Mouse (Mus musculus) neural tube, embryonic 15.5 days (tissue): ENCODE measurements around the gene Trib3. TPM values are rescaled to one million over a fixed set of nuclear protein-coding genes. Genes with fewer than 3 reads are reported as not detected.

Experiments
- ATAC-seq: fragments of 200-750 bp; cut with Nextera tagmentation; 2 replicates; pipeline ENCODE4 v1.8.0; 2017; ENCODE audit warnings: mild to moderate bottlenecking, moderate TSS enrichment, moderate library complexity; ENCODE audit not compliant: low FRiP score
- H3K27ac ChIP-seq: fragments of 300-500 bp; sonication (generic); replicated peaks from 2 replicates; pipeline ENCODE4 v1.5.1; 2015; ENCODE audit warnings: mild to moderate bottlenecking, inconsistent platforms
- H3K27me3 ChIP-seq: fragments of 300-500 bp; sonication (generic); replicated peaks from 2 replicates; pipeline ENCODE4 v1.6.1; 2015; ENCODE audit warnings: inconsistent platforms
- H3K36me3 ChIP-seq: fragments of 300-500 bp; sonication (generic); 2 replicates; pipeline ENCODE4 v1.6.1; 2015; ENCODE audit warnings: inconsistent platforms
- H3K4me1 ChIP-seq: fragments of 300-500 bp; sonication (generic); 2 replicates; pipeline ENCODE4 v1.6.1; 2015; ENCODE audit warnings: inconsistent platforms
- H3K4me2 ChIP-seq: fragments of 300-500 bp; sonication (generic); 2 replicates; pipeline ENCODE4 v1.6.1; 2015; ENCODE audit warnings: inconsistent platforms, mild to moderate bottlenecking, moderate library complexity
- H3K4me3 ChIP-seq: fragments of 300-500 bp; sonication (generic); replicated peaks from 2 replicates; pipeline ENCODE4 v1.5.1; 2015; ENCODE audit warnings: mild to moderate bottlenecking, inconsistent platforms
- H3K9ac ChIP-seq: fragments of 300-500 bp; sonication (generic); replicated peaks from 2 replicates; pipeline ENCODE4 v1.6.1; 2015; ENCODE audit warnings: mild to moderate bottlenecking, inconsistent platforms
- H3K9me3 ChIP-seq: fragments of 300-500 bp; sonication (generic); replicated peaks from 2 replicates; pipeline ENCODE4 v1.6.1; 2016; ENCODE audit warnings: inconsistent platforms
- WGBS: fragments of 180-500 bp; shearing (Covaris S2); methylation state at CpG from one replicate; pipeline ENCODE4 v1.1.7; 2015; ENCODE audit warnings: mixed read lengths; 5-methylcytosine and 5-hydroxymethylcytosine counted together
- polyA plus RNA-seq: library from polyadenylated mRNA; unstranded; fragments of >200 nt; fragmentation: Nextera tagmentation; extraction: Ambion mirVana; gene quantifications from 2 replicates; pipeline ENCODE4 v1.2.1, GENCODE M21; 2015

The Trib3 gene
- 1.8 and 1.9 TPM in 2 replicates for polyA plus RNA-seq

DNA sequence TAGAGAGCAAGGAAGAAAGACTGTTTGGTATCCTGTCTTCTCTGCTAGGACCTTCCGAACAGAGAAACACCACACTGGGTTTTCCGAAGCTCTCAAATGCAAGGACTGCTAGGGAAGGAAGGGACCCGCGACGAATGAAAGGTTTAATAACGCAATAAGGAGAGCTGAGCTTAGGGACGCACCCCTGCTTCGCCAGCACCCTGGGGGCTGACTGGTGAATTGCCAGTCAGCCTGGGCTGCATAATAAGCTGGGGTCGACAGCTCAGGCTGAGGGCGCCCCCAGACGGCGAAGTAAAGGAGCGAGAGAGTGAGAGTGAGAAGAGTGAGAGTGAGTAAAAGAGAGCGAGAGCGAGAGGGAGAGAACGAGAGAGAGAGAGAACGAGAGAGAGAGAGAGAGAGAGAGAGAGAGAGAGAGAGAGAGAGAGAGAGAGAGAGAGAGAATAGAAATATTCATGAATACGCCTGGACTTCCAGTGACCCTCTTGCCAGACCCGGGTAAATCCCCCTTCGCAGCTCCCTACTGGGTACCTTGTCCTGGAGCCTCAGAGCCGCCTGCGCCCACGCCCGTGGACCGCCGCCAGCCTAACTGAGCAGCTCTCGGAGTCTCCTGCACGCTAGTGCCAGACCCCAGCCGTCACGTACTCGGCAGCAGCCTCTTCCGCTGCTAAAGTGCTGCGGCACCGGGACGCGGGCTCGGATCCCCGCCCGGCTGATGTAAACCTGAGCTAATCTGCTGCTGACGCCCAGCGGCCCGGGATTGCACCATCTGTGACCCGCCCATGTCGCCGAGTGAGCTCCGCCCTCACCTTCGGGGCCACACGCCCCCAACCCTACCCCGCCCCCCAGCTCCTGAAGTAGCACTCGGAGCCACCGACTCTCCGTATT lies at the start of gene Trib3:
Trib3 (minus strand) TSS at position 704 of the 885 bp plus-strand sequence.
- Histone ChIP-seq H3K27ac (peak within 1 kb of the TSS; percentile 75), H3K9me3 (no peaks in the 10 kb centered on the region), H3K4me1 (peaks cover 16% of the 10 kb centered on the region), H3K36me3 (no peaks in the 10 kb centered on the region), H3K9ac (peak within 1 kb of the TSS; percentile 65), H3K27me3 (peaks cover 5% of the 10 kb centered on the region; the same call in 1 of the 2 replicates), H3K4me3 (peak within 1 kb of the TSS; percentile 56), H3K4me2 (peak within 1 kb of the TSS; percentile 96)
- peak; percentile 92 for ATAC-seq
- under 1% methylated on average over 48 of the region's 52 CpGs for WGBS

DNA sequence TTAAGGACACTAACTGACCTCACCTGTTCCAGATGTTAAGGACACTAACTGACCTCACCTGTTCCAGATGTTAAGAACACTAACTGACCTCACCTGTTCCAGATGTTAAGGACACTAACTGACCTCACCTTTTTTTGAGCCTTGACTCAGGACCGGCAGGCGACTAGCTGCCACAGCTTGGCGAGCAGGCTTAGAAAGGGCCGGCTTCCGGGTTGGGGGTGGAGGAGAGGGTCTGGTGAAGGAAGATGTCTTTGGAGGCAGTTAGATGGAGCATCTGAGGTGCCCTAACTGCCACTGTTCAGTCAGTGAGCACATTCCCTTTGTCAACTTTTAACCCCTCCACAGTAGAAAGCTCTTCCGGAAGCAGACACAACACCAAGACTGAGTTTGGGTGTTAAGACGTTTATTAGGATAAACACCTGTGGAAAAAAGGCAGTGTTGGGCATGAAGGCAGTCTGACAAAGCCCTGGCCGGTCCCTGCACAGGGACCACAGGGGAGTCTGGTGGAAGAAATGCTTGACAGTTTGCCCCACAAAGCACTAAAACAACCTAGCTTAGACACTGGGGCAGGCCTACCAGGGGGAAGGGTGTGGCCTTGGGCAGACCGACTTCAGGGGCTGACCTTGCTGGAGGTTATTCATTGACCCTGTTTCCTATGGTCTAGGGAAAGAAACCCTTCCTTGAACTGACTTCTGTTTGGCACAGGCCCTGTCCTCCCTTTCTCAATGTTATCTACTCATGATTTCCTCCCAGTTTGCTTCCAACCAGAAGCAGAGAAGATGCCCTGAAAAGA lies 49.6 kb upstream of the Trib3 start:
- no peaks in the 10 kb centered on the region for H3K9me3 ChIP-seq
- 0 out of 2 replicates have a peak overlapping the region, but pooled peaks have one; percentile 0 for H3K27ac ChIP-seq
- WGBS: 62% methylated on average over 9 of the region's 9 CpGs
- no peaks in the 10 kb centered on the region for H3K27me3 ChIP-seq
- ATAC-seq: no peak
- peaks cover 26% of the 10 kb centered on the region for H3K4me1 ChIP-seq
- H3K4me3 ChIP-seq: no peak overlapping the region
- H3K36me3 ChIP-seq: no peaks in the 10 kb centered on the region
- peak overlapping the region; percentile 82 for H3K4me2 ChIP-seq
- no peak overlapping the region; the same call in 1 of the 2 replicates for H3K9ac ChIP-seq

DNA sequence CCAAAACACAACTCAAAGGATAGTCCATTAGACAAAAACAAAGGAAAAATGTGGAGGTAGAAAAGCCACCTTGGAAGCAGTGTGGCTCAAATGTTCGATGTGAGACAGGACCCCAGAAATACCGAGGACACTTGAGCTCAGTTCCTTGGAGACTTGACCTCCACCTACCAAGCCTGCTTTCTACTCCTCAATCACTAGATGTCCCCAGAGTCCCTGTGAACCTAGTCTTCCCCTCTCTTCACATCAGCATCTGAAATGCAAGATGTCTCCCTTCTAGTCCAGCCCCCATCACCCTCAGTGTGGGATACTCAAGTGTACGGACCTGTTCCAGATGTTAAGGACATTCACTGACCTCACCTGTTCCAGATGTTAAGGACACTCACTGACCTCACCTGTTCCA lies 49.0 kb upstream of the Trib3 start:
- no peaks in the 10 kb centered on the region for H3K36me3 ChIP-seq
- H3K27ac ChIP-seq: 0 out of 2 replicates have a peak overlapping the region, but pooled peaks have one; percentile 1
- 8% methylated on average over 3 of the region's 3 CpGs for WGBS
- H3K4me3 ChIP-seq: no peak overlapping the region
- H3K4me2 ChIP-seq: no peak overlapping the region
- ATAC-seq: no peak
- H3K27me3 ChIP-seq: no peaks in the 10 kb centered on the region
- peaks cover 26% of the 10 kb centered on the region for H3K4me1 ChIP-seq
- H3K9ac ChIP-seq: no peak overlapping the region
- H3K9me3 ChIP-seq: no peaks in the 10 kb centered on the region

DNA sequence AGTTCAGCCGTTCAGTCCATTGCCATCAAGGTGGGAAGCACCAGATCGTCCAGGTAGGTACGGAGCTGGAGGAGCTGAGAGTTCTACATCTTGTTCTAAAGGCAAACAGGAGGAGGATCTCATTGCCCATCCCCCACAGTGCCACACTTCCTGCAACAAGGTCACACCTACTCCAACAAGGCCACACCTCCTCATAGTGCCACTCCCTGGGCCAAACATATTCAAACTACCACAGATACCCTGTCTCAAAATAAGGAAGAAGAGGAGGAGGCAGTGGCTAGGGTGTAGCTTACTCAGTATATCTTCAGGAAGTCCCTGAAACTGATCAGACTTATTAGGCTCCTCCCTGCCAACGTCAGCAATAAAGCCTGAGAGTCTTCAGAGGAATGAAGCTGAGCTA lies 40.4 kb upstream of the Trib3 start:
- H3K27me3 ChIP-seq: no peaks in the 10 kb centered on the region
- no peak overlapping the region for H3K4me3 ChIP-seq
- WGBS: 83% methylated on average over 4 of the region's 4 CpGs
- H3K36me3 ChIP-seq: no peaks in the 10 kb centered on the region
- no peak for ATAC-seq
- H3K27ac ChIP-seq: no peak overlapping the region
- H3K4me1 ChIP-seq: no peaks in the 10 kb centered on the region
- H3K9me3 ChIP-seq: no peaks in the 10 kb centered on the region
- H3K9ac ChIP-seq: no peak overlapping the region
- no peak overlapping the region for H3K4me2 ChIP-seq

- under 1% methylated on average over 16 of the region's 16 CpGs for WGBS
- H3K27me3 ChIP-seq: no peaks in the 10 kb centered on the region
Measured at GRCm38 (mm10) chr2:152376345-152376741, 32.5 kb upstream of the Trib3 start, which contains the start of gene Nrsn2. Gene Nrsn2 (minus strand): TSS chr2:152376638.

GRCm38 (mm10) chr2:152375652-152376344 lies 32.0 kb upstream of the Trib3 start:
- peak overlapping the region; percentile 63 for H3K4me2 ChIP-seq
- peak; percentile 91 for ATAC-seq
- WGBS: 2% methylated on average over 21 of the region's 21 CpGs
- no peaks in the 10 kb centered on the region for H3K27me3 ChIP-seq
- peak overlapping the region; percentile 53 for H3K9ac ChIP-seq
- no peaks in the 10 kb centered on the region for H3K9me3 ChIP-seq
- H3K4me3 ChIP-seq: peak overlapping the region; percentile 43
- no peaks in the 10 kb centered on the region for H3K36me3 ChIP-seq
- H3K27ac ChIP-seq: peak overlapping the region; percentile 86
- peaks cover 26% of the 10 kb centered on the region for H3K4me1 ChIP-seq

More at GRCm38 (mm10) chr2:152376345-152376741, 32.5 kb upstream of the Trib3 start, which contains the start of gene Nrsn2:
- peak; percentile 90 for ATAC-seq
- Histone ChIP-seq H3K9me3 (no peaks in the 10 kb centered on the region), H3K4me1 (peaks cover 26% of the 10 kb centered on the region), H3K9ac (peak within 1 kb of the TSS; percentile 53), H3K4me3 (peak within 1 kb of the TSS; percentile 43), H3K4me2 (peak within 1 kb of the TSS; percentile 63), H3K27ac (peak within 1 kb of the TSS; percentile 86), H3K36me3 (no peaks in the 10 kb centered on the region)

DNA sequence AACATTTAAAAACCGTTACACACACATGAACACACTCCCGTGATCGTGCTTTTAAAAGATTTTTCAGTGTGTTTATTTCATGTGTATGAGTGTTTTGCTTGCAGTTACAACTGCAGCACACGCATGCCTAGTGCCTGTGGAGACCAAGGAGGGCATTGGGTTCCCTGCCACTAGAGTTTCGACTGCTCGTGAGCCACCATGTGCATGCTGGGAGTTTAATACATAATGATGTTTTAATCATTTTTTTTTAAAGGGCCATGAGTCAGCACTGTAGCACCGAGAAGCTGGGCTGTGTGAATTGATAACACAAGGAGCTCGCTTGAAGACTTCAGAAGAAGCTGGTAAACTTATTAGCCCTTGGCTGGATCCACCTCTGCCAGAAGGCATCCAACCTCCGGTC lies 29.7 kb upstream of the Trib3 start:
- Histone ChIP-seq H3K36me3 (no peaks in the 10 kb centered on the region), H3K4me3 (no peak overlapping the region), H3K9ac (no peak overlapping the region), H3K4me2 (no peak overlapping the region), H3K9me3 (no peaks in the 10 kb centered on the region), H3K27me3 (no peaks in the 10 kb centered on the region), H3K27ac (no peak overlapping the region), H3K4me1 (peaks cover 29% of the 10 kb centered on the region)
- 85% methylated on average over 9 of the region's 9 CpGs for WGBS
- ATAC-seq: no peak

GRCm38 (mm10) chr2:152372661-152373060 lies 28.8 kb upstream of the Trib3 start:
- H3K4me1 ChIP-seq: peaks cover 29% of the 10 kb centered on the region
- no peak overlapping the region for H3K9ac ChIP-seq
- ATAC-seq: no peak
- H3K4me3 ChIP-seq: no peak overlapping the region
- H3K4me2 ChIP-seq: no peak overlapping the region
- no peak overlapping the region for H3K27ac ChIP-seq
- no peaks in the 10 kb centered on the region for H3K9me3 ChIP-seq
- no peaks in the 10 kb centered on the region for H3K27me3 ChIP-seq
- WGBS: 79% methylated on average over 4 of the region's 4 CpGs
- H3K36me3 ChIP-seq: no peaks in the 10 kb centered on the region

GRCm38 (mm10) chr2:152372104-152372503 lies 28.3 kb upstream of the Trib3 start:
- H3K4me3 ChIP-seq: no peak overlapping the region
- no peak overlapping the region for H3K27ac ChIP-seq
- WGBS: 77% methylated on average over 7 of the region's 7 CpGs

GRCm38 (mm10) chr2:152368532-152369140 lies 24.8 kb upstream of the Trib3 start:
- H3K4me2 ChIP-seq: 0 out of 2 replicates have a peak overlapping the region, but pooled peaks have one; percentile 7
- no peaks in the 10 kb centered on the region for H3K9me3 ChIP-seq
- peak; percentile 49; the same call in 1 of the 2 replicates for ATAC-seq
- H3K4me3 ChIP-seq: no peak overlapping the region
- no peaks in the 10 kb centered on the region for H3K36me3 ChIP-seq
- no peaks in the 10 kb centered on the region for H3K27me3 ChIP-seq
- WGBS: 36% methylated on average over 14 of the region's 14 CpGs
- H3K9ac ChIP-seq: no peak overlapping the region
- H3K27ac ChIP-seq: no peak overlapping the region
- peaks cover 7% of the 10 kb centered on the region for H3K4me1 ChIP-seq

More at GRCm38 (mm10) chr2:152372104-152372503, 28.3 kb upstream of the Trib3 start:
- Histone ChIP-seq H3K4me1 (peaks cover 29% of the 10 kb centered on the region), H3K9me3 (no peaks in the 10 kb centered on the region), H3K9ac (no peak overlapping the region), H3K4me2 (no peak overlapping the region), H3K36me3 (no peaks in the 10 kb centered on the region), H3K27me3 (no peaks in the 10 kb centered on the region)
- no peak for ATAC-seq

DNA sequence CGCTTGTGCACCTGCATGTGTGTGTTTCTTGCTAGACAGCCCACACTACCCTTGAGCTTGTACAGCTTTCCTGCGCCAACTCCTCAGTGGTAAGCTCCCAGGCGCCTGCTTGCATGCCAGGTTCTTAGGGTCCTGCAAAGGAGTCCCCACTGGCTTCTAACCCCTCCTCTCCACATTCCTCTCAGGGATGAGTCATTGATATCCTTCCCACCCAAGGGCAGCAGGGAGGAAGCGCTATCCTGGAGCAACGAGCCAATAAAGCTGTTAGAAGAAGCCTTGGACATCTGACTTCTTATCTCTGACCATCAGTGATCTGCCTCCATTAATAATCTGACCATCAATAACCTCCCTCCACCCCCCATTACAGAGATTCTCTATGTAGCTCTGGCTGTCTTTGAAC lies 24.1 kb upstream of the Trib3 start:
- Histone ChIP-seq H3K27me3 (no peaks in the 10 kb centered on the region), H3K27ac (no peak overlapping the region), H3K9ac (no peak overlapping the region), H3K4me3 (no peak overlapping the region), H3K36me3 (no peaks in the 10 kb centered on the region), H3K4me2 (no peak overlapping the region), H3K9me3 (no peaks in the 10 kb centered on the region), H3K4me1 (peaks cover 8% of the 10 kb centered on the region)
- ATAC-seq: no peak
- WGBS: 81% methylated on average over 5 of the region's 5 CpGs
